In genomic region chr6:124329622-124330021, GRCm38 (mm10) we compare ENCODE assay signal across 15 mouse cellular contexts. TPM values are rescaled to one million over a fixed set of nuclear protein-coding genes. Genes with fewer than 3 reads are reported as not detected.
DNase-seq lines count a peak whose midpoint lies in the region; ATAC-seq and TF ChIP-seq lines count a peak whose summit lies in the region.
"Had no signal": no experiment of that assay in that cellular context is flagged by ENCODE, and none has a peak within 500 bp of the region (broad histone marks: within the 10 kb centered on the region; RNA-seq: fewer than 3 reads in every experiment).

No protein-coding gene starts in this region.

- WGBS in liver, adult 2 months, result 88% methylated on average over 7 of the region's 7 CpGs
- WGBS in liver, embryonic 11.5 days, result 80% methylated on average over 7 of the region's 7 CpGs

- no peak for ATAC-seq in liver, embryonic 11.5 days (replicated peaks; ENCODE audit: low FRiP score)
- peak; percentile 84; the same call in 1 of the 2 replicates for ATAC-seq in megakaryocyte-erythroid progenitor cell, adult 5-6 weeks (replicated peaks; ENCODE audit: low FRiP score, low TSS enrichment, poor library complexity, severe bottlenecking)
- ATAC-seq: forebrain, embryonic 14.5 days; midbrain, embryonic 15.5 days had no signal

- TF ChIP-seq POLR2A in liver, adult 2 months (IDR thresholded peaks at IDR 0.05; ENCODE audit: extremely low read depth, insufficient read depth, low read length), result no peak
- no peak for TF ChIP-seq POLR2A in MEL (IDR thresholded peaks at IDR 0.05; ENCODE audit: control insufficient read depth in 1 of 2, insufficient read depth in 1 of 2, low read depth in 1 of 2, low read length in 2 of 2, poor library complexity in 1 of 2)

- TF ChIP-seq RAD21 in MEL (IDR thresholded peaks at IDR 0.05; ENCODE audit: low read depth, low read length), result no peak; the same call in none of the 2 replicates

- H3K4me2 ChIP-seq in liver, embryonic 11.5 days, result no peak overlapping the region
- H3K4me2 ChIP-seq: embryonic facial prominence, embryonic 15.5 days; heart, embryonic 15.5 days; hindbrain, embryonic 13.5 days; midbrain, embryonic 15.5 days had no signal

- DNase-seq in liver, adult 2 months (ENCODE audit: extremely low read depth, low read depth, low spot score), result no peak
- no peak for DNase-seq in liver, embryonic 11.5 days (ENCODE audit: low spot score)
- DNase-seq in CD4-positive helper T cell, adult 2 months (ENCODE audit: low read depth, low spot score), result peak; percentile 25
- peak; percentile 41 for DNase-seq in MEL (ENCODE audit: low read depth, low spot score)
- no peak for DNase-seq in frontal cortex, postnatal 10 days (ENCODE audit: low spot score in 2 of 2)
- DNase-seq in adrenal gland, postnatal 25 days, result no peak
- DNase-seq: adrenal gland, adult 2 months; gastrocnemius, postnatal 10 days had no signal

- no peak overlapping the region for H3K27ac ChIP-seq in liver, adult 2 months (replicated peaks; ENCODE audit: insufficient read depth, low read depth, low read length)
- no peak overlapping the region for H3K27ac ChIP-seq in liver, embryonic 11.5 days (ENCODE audit: low read depth, low read length)
- no peak overlapping the region for H3K27ac ChIP-seq in MEL (ENCODE audit: control insufficient read depth, low read depth, low read length)
- H3K27ac ChIP-seq: embryonic facial prominence, embryonic 15.5 days; heart, embryonic 15.5 days; hindbrain, embryonic 13.5 days; midbrain, embryonic 15.5 days had no signal

- no peak overlapping the region for H3K9ac ChIP-seq in liver, adult 2 months (ENCODE audit: low read depth, low read length)
- no peak overlapping the region for H3K9ac ChIP-seq in liver, embryonic 11.5 days (ENCODE audit: low read depth, low read length)
- H3K9ac ChIP-seq in MEL (ENCODE audit: control insufficient read depth, low read depth, low read length, poor library complexity, severe bottlenecking), result no peak overlapping the region
- H3K9ac ChIP-seq: embryonic facial prominence, embryonic 15.5 days; heart, embryonic 15.5 days; hindbrain, embryonic 13.5 days; midbrain, embryonic 15.5 days had no signal

- H3K27me3 ChIP-seq in liver, adult 2 months (ENCODE audit: control insufficient read depth, insufficient read depth, low read length), result no peaks in the 10 kb centered on the region
- no peaks in the 10 kb centered on the region for H3K27me3 ChIP-seq in liver, embryonic 11.5 days (replicated peaks; ENCODE audit: control insufficient read depth, insufficient read depth, low read length)
- H3K27me3 ChIP-seq in MEL (ENCODE audit: control insufficient read depth in 1 of 2, insufficient read depth in 2 of 2, low read length in 2 of 2), result no peaks in the 10 kb centered on the region
- H3K27me3 ChIP-seq: embryonic facial prominence, embryonic 15.5 days; heart, embryonic 15.5 days; hindbrain, embryonic 13.5 days; midbrain, embryonic 15.5 days had no signal

- no peaks in the 10 kb centered on the region for H3K9me3 ChIP-seq in liver, embryonic 11.5 days (ENCODE audit: control insufficient read depth, low read length)
- H3K9me3 ChIP-seq in MEL (replicated peaks; ENCODE audit: insufficient read depth, low read length), result no peaks in the 10 kb centered on the region
- H3K9me3 ChIP-seq: embryonic facial prominence, embryonic 15.5 days; heart, embryonic 15.5 days; hindbrain, embryonic 13.5 days; midbrain, embryonic 15.5 days had no signal

- no peak for TF ChIP-seq EP300 in MEL (IDR thresholded peaks at IDR 0.05; ENCODE audit: low read depth in 1 of 2, low read length in 2 of 2)

- no peaks in the 10 kb centered on the region for H3K4me1 ChIP-seq in liver, adult 2 months (ENCODE audit: control insufficient read depth, insufficient read depth, low read length)
- no peaks in the 10 kb centered on the region for H3K4me1 ChIP-seq in liver, embryonic 11.5 days (replicated peaks; ENCODE audit: control insufficient read depth, insufficient read depth, low read length)
- peaks cover 0 to 5% of the 10 kb centered on the region in 2 experiments; a peak in 1 of 4 replicates for H3K4me1 ChIP-seq in MEL (ENCODE audit: control insufficient read depth in 1 of 2, insufficient read depth in 2 of 2, low read length in 2 of 2)
- H3K4me1 ChIP-seq: embryonic facial prominence, embryonic 15.5 days; heart, embryonic 15.5 days; hindbrain, embryonic 13.5 days; midbrain, embryonic 15.5 days had no signal

- no peaks in the 10 kb centered on the region for H3K79me2 ChIP-seq in liver, adult 2 months (ENCODE audit: control insufficient read depth, insufficient read depth, low read length)
- no peaks in the 10 kb centered on the region for H3K79me2 ChIP-seq in MEL (ENCODE audit: control insufficient read depth, insufficient read depth, low read length, poor library complexity)

- 0 out of 2 replicates have a peak, but pooled peaks have one; percentile 2 for TF ChIP-seq CTCF in liver, adult 2 months (IDR thresholded peaks at IDR 0.05; ENCODE audit: low read depth, low read length)
- TF ChIP-seq CTCF in MEL (IDR thresholded peaks at IDR 0.05 in 2 of 3, conservative IDR thresholded peaks at IDR 0.05 in 1 of 3; ENCODE audit: control insufficient read depth in 1 of 3, insufficient read depth in 1 of 3, low read depth in 2 of 3, low read length in 3 of 3, poor library complexity in 1 of 3, severe bottlenecking in 1 of 3), result peak; percentile 31 to 58 (median 56); a peak in 5 of 6 replicates

- no peaks in the 10 kb centered on the region for H3K36me3 ChIP-seq in liver, adult 2 months (ENCODE audit: control insufficient read depth, insufficient read depth, low read length)
- H3K36me3 ChIP-seq in liver, embryonic 11.5 days (ENCODE audit: control insufficient read depth, insufficient read depth, low read length), result no peaks in the 10 kb centered on the region
- H3K36me3 ChIP-seq in MEL (ENCODE audit: control insufficient read depth in 1 of 2, insufficient read depth in 2 of 2, low read length in 2 of 2), result no peaks in the 10 kb centered on the region
- H3K36me3 ChIP-seq: embryonic facial prominence, embryonic 15.5 days; heart, embryonic 15.5 days; hindbrain, embryonic 13.5 days; midbrain, embryonic 15.5 days had no signal

- H3K4me3 ChIP-seq in liver, adult 2 months (ENCODE audit: insufficient read depth, low read depth, low read length), result no peak overlapping the region
- H3K4me3 ChIP-seq in liver, embryonic 11.5 days (ENCODE audit: low read depth, low read length), result no peak overlapping the region
- H3K4me3 ChIP-seq in MEL (ENCODE audit: control insufficient read depth in 1 of 2, insufficient read depth in 1 of 2, low read depth in 2 of 2, low read length in 2 of 2), result no peak overlapping the region
- H3K4me3 ChIP-seq: embryonic facial prominence, embryonic 15.5 days; heart, embryonic 15.5 days; hindbrain, embryonic 13.5 days; midbrain, embryonic 15.5 days had no signal

TF ChIP-seq in MEL, 35 proteins besides CTCF, POLR2A, EP300 and RAD21:
- TF ChIP-seq NRF1 (IDR thresholded peaks at IDR 0.05; ENCODE audit: insufficient read depth, low read depth, low read length, poor library complexity, severe bottlenecking) (no peak), HCFC1 (IDR thresholded peaks at IDR 0.05; ENCODE audit: low read depth, low read length) (no peak), NELFE (IDR thresholded peaks at IDR 0.05; ENCODE audit: low read depth, low read length) (no peak), SMC3 (IDR thresholded peaks at IDR 0.05; ENCODE audit: low read depth, low read length) (peak; percentile 36; the same call in 1 of the 2 replicates), E2F4 (IDR thresholded peaks at IDR 0.05; ENCODE audit: borderline replicate concordance, low read depth, low read length) (no peak), POLR2AphosphoS2 (IDR thresholded peaks at IDR 0.05; ENCODE audit: low read length) (no peak), MYC (IDR thresholded peaks at IDR 0.05; ENCODE audit: low read depth, low read length) (no peak)

RNA-seq across cellular contexts. Expression of gene Cd163, which starts 25.2 kb away (rescaled TPM):
- total RNA-seq in liver, adult 2 months (2014; rRNA removed), result 6.4 and 15.7 TPM in 2 replicates
- polyA plus RNA-seq in liver, adult 2 months (2012; rRNA removed), result 1.1 TPM in 2 replicates
- polyA plus RNA-seq in liver, embryonic 11.5 days (2014; fragmentation: Nextera tagmentation; extraction: Ambion mirVana), result not detected in 2 replicates
- total RNA-seq in MEL (2012; rRNA removed), result 0.33 and 0.58 TPM in 2 replicates
- polyA plus RNA-seq in MEL (2012; ENCODE audit: insufficient read depth in 1 of 2, insufficient read length in 2 of 2, low read depth in 1 of 2, low replicate concordance in 2 of 2, missing spikeins in 1 of 2), result under 1 TPM in 1 of 2 experiments, not detected in 1; 0.81 TPM
- total RNA-seq in megakaryocyte-erythroid progenitor cell, adult 5-6 weeks (2014; fragmentation: Nextera tagmentation), result 1.1 TPM in 1 of 2 replicates, not detected in the other
- total RNA-seq in megakaryocyte-erythroid progenitor cell, adult 5-6 weeks (2017), result 0.99 and 2.9 TPM in 2 replicates
- 3.9 and 4.9 TPM in 2 replicates for total RNA-seq in adrenal gland, postnatal 25 days (2021)
- polyA plus RNA-seq: limb, embryonic 11.5 days had no signal

Comparison
In these comparisons a context has a peak if more than half of its experiments do, and no peak if none do; other contexts are left out.
1. DNase-seq: peak in CD4-positive helper T cell, adult 2 months (single experiment) and MEL (single experiment); none in liver, adult 2 months (single experiment), liver, embryonic 11.5 days (single experiment), frontal cortex, postnatal 10 days (0 of 2) and adrenal gland, postnatal 25 days (single experiment).